Mouse (Mus musculus): Measurements from ENCODE around the gene Batf. TPM values are rescaled to one million over a fixed set of nuclear protein-coding genes. Genes with fewer than 3 reads are reported as not detected.

Gene Batf
- total and polyA plus RNA-seq, 3 experiments: 14.4 to 19.9 TPM; not detected in 1

DNA sequence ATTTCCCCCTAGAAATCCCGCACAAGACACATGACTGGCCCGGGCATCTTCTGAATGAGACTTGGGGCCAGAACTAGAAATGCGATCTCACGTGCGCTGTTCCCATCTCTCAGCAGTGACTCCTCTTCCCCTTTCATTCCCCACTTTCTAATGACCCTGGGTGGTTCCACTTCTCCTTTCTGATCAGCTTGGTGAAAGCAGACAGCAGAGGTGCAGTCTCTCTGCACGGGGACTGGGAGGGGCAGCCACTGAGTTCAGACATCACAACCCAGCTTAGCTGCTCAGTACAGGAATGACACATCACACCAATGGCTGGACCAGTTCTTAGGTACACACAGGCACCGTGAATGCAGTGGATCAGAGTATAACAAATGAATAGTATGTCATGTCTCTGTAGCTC, 24.2 kb downstream of the Batf start:
- Histone ChIP-seq H3K36me3 (ENCODE audit: control insufficient read depth in 1 of 2, insufficient read depth in 2 of 2, low read length in 2 of 2) (peaks cover 0 to 3% of the 10 kb centered on the region in 2 experiments; a peak in 1 of 4 replicates), H3K27ac (ENCODE audit: control insufficient read depth, low read depth, low read length) (no peak overlapping the region)
- TF ChIP-seq CHD2 (IDR thresholded peaks at IDR 0.05; ENCODE audit: low read length) (no peak), BHLHE40 (IDR thresholded peaks at IDR 0.05; ENCODE audit: borderline replicate concordance, low read depth, low read length) (peak; percentile 73; the same call in 1 of the 2 replicates), RAD21 (IDR thresholded peaks at IDR 0.05; ENCODE audit: low read depth, low read length) (no peak), USF1 (IDR thresholded peaks at IDR 0.05; ENCODE audit: low read depth, low read length) (no peak)

DNA sequence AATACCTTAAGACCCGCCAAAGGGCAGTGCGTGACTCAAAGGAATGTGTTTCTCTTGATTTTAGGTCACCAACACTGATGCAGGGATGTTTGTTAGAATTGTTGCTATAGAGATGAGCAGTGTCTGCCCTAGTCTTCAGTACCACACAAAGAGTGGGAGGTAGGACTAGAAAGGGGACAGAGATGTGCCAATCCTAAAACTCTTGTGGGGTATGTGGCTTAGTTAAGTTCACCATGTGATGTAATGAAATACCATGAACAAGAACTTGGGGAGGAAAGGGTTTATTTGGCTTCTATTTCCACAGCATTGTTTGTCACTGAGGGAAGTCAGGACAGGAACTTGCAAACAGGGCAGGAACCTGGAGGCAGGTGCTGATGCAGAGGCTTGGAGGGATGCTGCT, 26.1 kb downstream of the Batf start:
- Histone ChIP-seq H3K79me2 (ENCODE audit: control insufficient read depth, insufficient read depth, low read length, poor library complexity) (no peaks in the 10 kb centered on the region), H3K9me3 (replicated peaks; ENCODE audit: insufficient read depth, low read length) (no peaks in the 10 kb centered on the region), H3K9ac (ENCODE audit: control insufficient read depth, low read depth, low read length, poor library complexity, severe bottlenecking) (no peak overlapping the region), H3K27ac (ENCODE audit: control insufficient read depth, low read depth, low read length) (no peak overlapping the region), H3K36me3 (ENCODE audit: control insufficient read depth in 1 of 2, insufficient read depth in 2 of 2, low read length in 2 of 2) (no peaks in the 10 kb centered on the region), H3K27me3 (ENCODE audit: control insufficient read depth in 1 of 2, insufficient read depth in 2 of 2, low read length in 2 of 2) (peaks cover 0 to 1% of the 10 kb centered on the region in 2 experiments; a peak in 1 of 4 replicates), H3K4me1 (ENCODE audit: control insufficient read depth in 1 of 2, insufficient read depth in 2 of 2, low read length in 2 of 2) (no peaks in the 10 kb centered on the region), H3K4me3 (ENCODE audit: control insufficient read depth in 1 of 2, insufficient read depth in 1 of 2, low read depth in 2 of 2, low read length in 2 of 2) (no peak overlapping the region)
- DNase-seq (ENCODE audit: low read depth, low spot score): no peak
- TF ChIP-seq MAFK (IDR thresholded peaks at IDR 0.05; ENCODE audit: borderline replicate concordance, low read depth, low read length) (no peak), ZC3H11A (IDR thresholded peaks at IDR 0.05; ENCODE audit: low read depth, low read length) (no peak), E2F4 (IDR thresholded peaks at IDR 0.05; ENCODE audit: borderline replicate concordance, low read depth, low read length) (no peak), POLR2A (IDR thresholded peaks at IDR 0.05; ENCODE audit: control insufficient read depth in 1 of 2, insufficient read depth in 1 of 2, low read depth in 1 of 2, low read length in 2 of 2, poor library complexity in 1 of 2) (no peak), CTCF (IDR thresholded peaks at IDR 0.05 in 2 of 3, conservative IDR thresholded peaks at IDR 0.05 in 1 of 3; ENCODE audit: control insufficient read depth in 1 of 3, insufficient read depth in 1 of 3, low read depth in 2 of 3, low read length in 3 of 3, poor library complexity in 1 of 3, severe bottlenecking in 1 of 3) (no peak), HCFC1 (IDR thresholded peaks at IDR 0.05; ENCODE audit: low read depth, low read length) (no peak), MYB (IDR thresholded peaks at IDR 0.05; ENCODE audit: low read depth, low read length) (no peak), SMC3 (IDR thresholded peaks at IDR 0.05; ENCODE audit: low read depth, low read length) (no peak), POLR2AphosphoS2 (IDR thresholded peaks at IDR 0.05; ENCODE audit: low read length) (no peak), BHLHE40 (IDR thresholded peaks at IDR 0.05; ENCODE audit: borderline replicate concordance, low read depth, low read length) (no peak), ELF1 (IDR thresholded peaks at IDR 0.05; ENCODE audit: low read depth, low read length) (no peak), TAL1 (IDR thresholded peaks at IDR 0.05; ENCODE audit: low read length) (no peak)

More for the DNA sequence above, 24.2 kb downstream of the Batf start:
- Histone ChIP-seq H3K27me3 (ENCODE audit: control insufficient read depth in 1 of 2, insufficient read depth in 2 of 2, low read length in 2 of 2) (no peaks in the 10 kb centered on the region; a peak in 1 of 4 replicates), H3K4me1 (ENCODE audit: control insufficient read depth in 1 of 2, insufficient read depth in 2 of 2, low read length in 2 of 2) (peaks cover 0 to 5% of the 10 kb centered on the region in 2 experiments; a peak in 2 of 4 replicates), H3K4me3 (ENCODE audit: control insufficient read depth in 1 of 2, insufficient read depth in 1 of 2, low read depth in 2 of 2, low read length in 2 of 2) (no peak overlapping the region), H3K79me2 (ENCODE audit: control insufficient read depth, insufficient read depth, low read length, poor library complexity) (no peaks in the 10 kb centered on the region; the same call in 1 of the 2 replicates), H3K9me3 (replicated peaks; ENCODE audit: insufficient read depth, low read length) (no peaks in the 10 kb centered on the region), H3K9ac (ENCODE audit: control insufficient read depth, low read depth, low read length, poor library complexity, severe bottlenecking) (no peak overlapping the region)
- peak; percentile 51 for DNase-seq (ENCODE audit: low read depth, low spot score)

- no peak for DNase-seq (ENCODE audit: low read depth, low spot score)
- no peaks in the 10 kb centered on the region for H3K4me1 ChIP-seq (ENCODE audit: control insufficient read depth in 1 of 2, insufficient read depth in 2 of 2, low read length in 2 of 2)
- no peaks in the 10 kb centered on the region for H3K9me3 ChIP-seq (replicated peaks; ENCODE audit: insufficient read depth, low read length)
- H3K27me3 ChIP-seq (ENCODE audit: control insufficient read depth in 1 of 2, insufficient read depth in 2 of 2, low read length in 2 of 2): peaks cover 0 to 6% of the 10 kb centered on the region in 2 experiments; a peak in 1 of 4 replicates
- no peak overlapping the region for H3K9ac ChIP-seq (ENCODE audit: control insufficient read depth, low read depth, low read length, poor library complexity, severe bottlenecking)
- H3K36me3 ChIP-seq (ENCODE audit: control insufficient read depth in 1 of 2, insufficient read depth in 2 of 2, low read length in 2 of 2): no peaks in the 10 kb centered on the region
- H3K27ac ChIP-seq (ENCODE audit: control insufficient read depth, low read depth, low read length): no peak overlapping the region
- no peaks in the 10 kb centered on the region for H3K79me2 ChIP-seq (ENCODE audit: control insufficient read depth, insufficient read depth, low read length, poor library complexity)
- no peak for TF ChIP-seq USF2 (IDR thresholded peaks at IDR 0.05; ENCODE audit: borderline replicate concordance in 1 of 2, insufficient read depth in 1 of 2, low read depth in 1 of 2, low read length in 2 of 2)
- no peak for TF ChIP-seq POLR2AphosphoS2 (IDR thresholded peaks at IDR 0.05; ENCODE audit: low read length)
- no peak for TF ChIP-seq ETS1 (IDR thresholded peaks at IDR 0.05; ENCODE audit: low read depth, low read length)
- TF ChIP-seq E2F4 (IDR thresholded peaks at IDR 0.05; ENCODE audit: borderline replicate concordance, low read depth, low read length): no peak
- no peak for TF ChIP-seq CHD1 (IDR thresholded peaks at IDR 0.05; ENCODE audit: low read depth, low read length)
- TF ChIP-seq GATA1 (IDR thresholded peaks at IDR 0.05; ENCODE audit: low read depth, low read length): no peak
- TF ChIP-seq TBP (IDR thresholded peaks at IDR 0.05; ENCODE audit: low read depth, low read length): no peak
- no peak for TF ChIP-seq RCOR1 (IDR thresholded peaks at IDR 0.05; ENCODE audit: low read depth, low read length)
- no peak overlapping the region for H3K4me3 ChIP-seq (ENCODE audit: control insufficient read depth in 1 of 2, insufficient read depth in 1 of 2, low read depth in 2 of 2, low read length in 2 of 2)
These were observed 27.7 kb downstream of the Batf start for GRCm38 (mm10) chr12:85714126-85714525.
